Mouse (Mus musculus): ENCODE measurements around the gene Lrrc52. TPM values are rescaled to one million over a fixed set of nuclear protein-coding genes. Genes with fewer than 3 reads are reported as not detected.

Gene Lrrc52
- polyA plus RNA-seq, 1 experiment from 2014 or later, result not detected

GRCm38 (mm10) chr1:167422501-167423240 is 43.9 kb downstream of the Lrrc52 start:
- no peaks in the 10 kb centered on the region for H3K27me3 ChIP-seq (ENCODE audit: control insufficient read depth, insufficient read depth, low read depth, low read length)
- no peak overlapping the region for H3K4me2 ChIP-seq (ENCODE audit: low read length)
- no peaks in the 10 kb centered on the region for H3K36me3 ChIP-seq (ENCODE audit: control insufficient read depth, insufficient read depth, low read length)
- no peaks in the 10 kb centered on the region for H3K4me1 ChIP-seq (ENCODE audit: control insufficient read depth, insufficient read depth, low read length)
- no peak for ATAC-seq
- no peak overlapping the region for H3K9ac ChIP-seq (ENCODE audit: low read depth, low read length)
- no peaks in the 10 kb centered on the region for H3K9me3 ChIP-seq (replicated peaks; ENCODE audit: control insufficient read depth, low read length, poor library complexity, severe bottlenecking)
- 70% methylated on average over 11 of the region's 11 CpGs for WGBS
- H3K27ac ChIP-seq (ENCODE audit: low read length), result no peak overlapping the region
- H3K4me3 ChIP-seq (ENCODE audit: low read depth, low read length), result no peak overlapping the region

DNA sequence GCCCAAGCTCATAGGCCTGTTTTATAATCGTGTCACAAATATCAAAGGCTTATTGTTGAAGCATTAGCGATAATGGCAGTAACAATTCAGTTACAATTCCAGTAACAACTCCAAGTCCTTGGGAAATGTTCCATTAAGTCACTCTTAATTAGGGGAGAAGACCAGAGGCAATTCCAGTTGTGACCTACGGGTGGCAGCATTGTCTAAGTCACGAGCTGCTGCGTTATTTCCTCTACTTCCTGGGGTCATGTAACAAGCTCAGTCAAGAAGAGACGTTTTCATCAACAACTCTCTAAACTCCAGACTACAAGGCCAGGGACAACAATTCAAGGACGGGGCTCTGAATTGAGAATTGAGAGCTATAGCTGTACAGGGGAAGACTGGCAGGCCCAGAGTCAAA is 51.7 kb downstream of the Lrrc52 start:
- Histone ChIP-seq H3K36me3 (ENCODE audit: control insufficient read depth, insufficient read depth, low read length) (no peaks in the 10 kb centered on the region), H3K4me1 (ENCODE audit: control insufficient read depth, insufficient read depth, low read length) (no peaks in the 10 kb centered on the region), H3K27me3 (ENCODE audit: control insufficient read depth, insufficient read depth, low read depth, low read length) (no peaks in the 10 kb centered on the region), H3K4me2 (ENCODE audit: low read length) (no peak overlapping the region), H3K4me3 (ENCODE audit: low read depth, low read length) (no peak overlapping the region), H3K9ac (ENCODE audit: low read depth, low read length) (no peak overlapping the region), H3K27ac (ENCODE audit: low read length) (no peak overlapping the region), H3K9me3 (replicated peaks; ENCODE audit: control insufficient read depth, low read length, poor library complexity, severe bottlenecking) (no peaks in the 10 kb centered on the region)
- 3% methylated on average over 7 of the region's 7 CpGs for WGBS
- ATAC-seq, result peak; percentile 60

GRCm38 (mm10) chr1:167411991-167412715 is 54.4 kb downstream of the Lrrc52 start:
- Histone ChIP-seq H3K9me3 (replicated peaks; ENCODE audit: control insufficient read depth, low read length, poor library complexity, severe bottlenecking) (no peaks in the 10 kb centered on the region), H3K4me1 (ENCODE audit: control insufficient read depth, insufficient read depth, low read length) (no peaks in the 10 kb centered on the region), H3K27ac (ENCODE audit: low read length) (no peak overlapping the region), H3K27me3 (ENCODE audit: control insufficient read depth, insufficient read depth, low read depth, low read length) (no peaks in the 10 kb centered on the region), H3K36me3 (ENCODE audit: control insufficient read depth, insufficient read depth, low read length) (no peaks in the 10 kb centered on the region), H3K4me3 (ENCODE audit: low read depth, low read length) (no peak overlapping the region), H3K4me2 (ENCODE audit: low read length) (no peak overlapping the region), H3K9ac (ENCODE audit: low read depth, low read length) (no peak overlapping the region)
- WGBS, result 80% methylated on average over 12 of the region's 12 CpGs
- ATAC-seq, result no peak

GRCm38 (mm10) chr1:167409601-167410000 is 57.0 kb downstream of the Lrrc52 start:
- no peaks in the 10 kb centered on the region for H3K4me1 ChIP-seq (ENCODE audit: control insufficient read depth, insufficient read depth, low read length)
- no peak overlapping the region for H3K4me2 ChIP-seq (ENCODE audit: low read length)
- no peak overlapping the region for H3K4me3 ChIP-seq (ENCODE audit: low read depth, low read length)
- H3K27ac ChIP-seq (ENCODE audit: low read length), result no peak overlapping the region
- H3K27me3 ChIP-seq (ENCODE audit: control insufficient read depth, insufficient read depth, low read depth, low read length), result peaks cover 3% of the 10 kb centered on the region; the same call in 1 of the 2 replicates
- no peak for ATAC-seq
- H3K36me3 ChIP-seq (ENCODE audit: control insufficient read depth, insufficient read depth, low read length), result no peaks in the 10 kb centered on the region
- H3K9ac ChIP-seq (ENCODE audit: low read depth, low read length), result no peak overlapping the region
- 80% methylated on average over 4 of the region's 4 CpGs for WGBS
- H3K9me3 ChIP-seq (replicated peaks; ENCODE audit: control insufficient read depth, low read length, poor library complexity, severe bottlenecking), result no peaks in the 10 kb centered on the region

DNA sequence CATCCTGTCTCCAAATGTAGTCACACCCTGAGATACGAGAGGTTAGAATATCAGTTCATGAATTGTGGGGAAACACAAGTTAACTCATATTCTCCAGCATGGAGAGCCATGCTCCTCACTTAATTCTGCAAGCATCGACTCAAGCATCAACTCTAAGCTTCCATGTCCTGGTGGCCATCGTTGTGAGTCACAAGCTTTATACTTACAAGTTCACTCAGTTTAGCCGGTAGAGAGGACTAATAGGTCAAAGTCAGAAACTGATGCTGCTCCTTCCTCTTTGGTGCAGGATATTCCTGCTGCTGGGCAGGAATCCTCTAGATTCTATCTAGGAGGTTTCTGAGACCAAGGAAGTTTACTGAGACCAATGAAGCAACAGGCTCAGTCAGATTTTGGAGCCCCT is 61.3 kb downstream of the Lrrc52 start:
- 87% methylated on average over 4 of the region's 4 CpGs for WGBS
- ATAC-seq, result no peak
- Histone ChIP-seq H3K27ac (ENCODE audit: low read length) (no peak overlapping the region), H3K4me1 (ENCODE audit: control insufficient read depth, insufficient read depth, low read length) (no peaks in the 10 kb centered on the region), H3K9me3 (replicated peaks; ENCODE audit: control insufficient read depth, low read length, poor library complexity, severe bottlenecking) (no peaks in the 10 kb centered on the region), H3K9ac (ENCODE audit: low read depth, low read length) (no peak overlapping the region), H3K36me3 (ENCODE audit: control insufficient read depth, insufficient read depth, low read length) (no peaks in the 10 kb centered on the region), H3K4me3 (ENCODE audit: low read depth, low read length) (no peak overlapping the region), H3K4me2 (ENCODE audit: low read length) (no peak overlapping the region), H3K27me3 (ENCODE audit: control insufficient read depth, insufficient read depth, low read depth, low read length) (peaks cover 3% of the 10 kb centered on the region; the same call in 1 of the 2 replicates)

Other genes with a start within 250 kb of the Lrrc52 start
- 48.9 and 52.3 TPM in 2 replicates for gene Uck2, start 181.5 kb downstream of the Lrrc52 start, polyA plus RNA-seq (2015; fragmentation: Nextera tagmentation; extraction: Ambion mirVana)
- 81.2 and 84.4 TPM in 2 replicates for gene Tmco1, start 158.4 kb downstream of the Lrrc52 start, polyA plus RNA-seq (2015; fragmentation: Nextera tagmentation; extraction: Ambion mirVana)
- 35.9 and 38.3 TPM in 2 replicates for gene Aldh9a1, start 116.8 kb downstream of the Lrrc52 start, polyA plus RNA-seq (2015; fragmentation: Nextera tagmentation; extraction: Ambion mirVana)
- gene Mgst3, start 72.9 kb downstream of the Lrrc52 start, polyA plus RNA-seq (2015; fragmentation: Nextera tagmentation; extraction: Ambion mirVana), result 138 and 170 TPM in 2 replicates
- gene Rxrg, start 131.6 kb upstream of the Lrrc52 start, polyA plus RNA-seq (2015; fragmentation: Nextera tagmentation; extraction: Ambion mirVana), result 8.8 and 10.9 TPM in 2 replicates
- 5.9 and 8.4 TPM in 2 replicates for gene Lmx1a, start 222.5 kb upstream of the Lrrc52 start, polyA plus RNA-seq (2015; fragmentation: Nextera tagmentation; extraction: Ambion mirVana)

All from midbrain, embryonic 16.5 days (tissue).